Mouse (Mus musculus) ES-Bruce4 (cell line): ENCODE results near the gene Nr1h5. TPM values are rescaled to one million over a fixed set of nuclear protein-coding genes. Genes with fewer than 3 reads are reported as not detected.

Experiments
- H3K27ac ChIP-seq: 2 replicates; pipeline ENCODE4 v1.5.1; 2012; ENCODE audit warnings: low read length, inconsistent platforms; ENCODE audit not compliant: insufficient read depth
- H3K27me3 ChIP-seq: 2 replicates; pipeline ENCODE4 v1.6.1; 2012; ENCODE audit warnings: mild to moderate bottlenecking, low read length, inconsistent platforms; ENCODE audit not compliant: control insufficient read depth, poor library complexity, insufficient read depth, severe bottlenecking
- H3K36me3 ChIP-seq: 2 replicates; pipeline ENCODE4 v1.6.1; 2012; ENCODE audit warnings: inconsistent platforms, mild to moderate bottlenecking, low read length, moderate library complexity; ENCODE audit not compliant: control insufficient read depth, poor library complexity, insufficient read depth, severe bottlenecking
- H3K4me1 ChIP-seq: one replicate; pipeline ENCODE4 v1.8.1; 2011; ENCODE audit warnings: low read length; ENCODE audit not compliant: control insufficient read depth, insufficient read depth
- H3K4me3 ChIP-seq: 2 replicates; pipeline ENCODE4 v1.5.1; 2011; ENCODE audit warnings: low read depth, mild to moderate bottlenecking, low read length
- H3K9ac ChIP-seq: 2 replicates; pipeline ENCODE4 v1.6.1; 2012; ENCODE audit warnings: low read depth, mild to moderate bottlenecking, inconsistent platforms; ENCODE audit not compliant: poor library complexity, severe bottlenecking
- H3K9me3 ChIP-seq: replicated peaks from 2 replicates; pipeline ENCODE4 v1.6.1; 2012; ENCODE audit warnings: mild to moderate bottlenecking, low read length, inconsistent platforms; ENCODE audit not compliant: control insufficient read depth, poor library complexity, insufficient read depth, severe bottlenecking
- CTCF ChIP-seq: IDR thresholded peaks from one replicate; pipeline ENCODE4 v1.8.1; 2011; ENCODE audit warnings: low read depth, low read length
- EP300 ChIP-seq: IDR thresholded peaks from 2 replicates; pipeline ENCODE4 v1.6.1; 2011; ENCODE audit warnings: low read depth, low read length; ENCODE audit not compliant: insufficient read depth
- POLR2A ChIP-seq: IDR thresholded peaks from one replicate; pipeline ENCODE4 v1.8.1; 2011; ENCODE audit warnings: low read length; ENCODE audit not compliant: insufficient read depth
- polyA plus RNA-seq: library from polyadenylated mRNA; stranded (reverse); fragments of >200 nt; gene quantifications from 2 replicates; pipeline ENCODE4 v1.2.4, GENCODE M21; 2011; ENCODE audit warnings: low read depth; ENCODE audit not compliant: missing spikeins, insufficient read depth, insufficient read length

Nr1h5 gene
- not detected in 2 replicates for polyA plus RNA-seq

DNA sequence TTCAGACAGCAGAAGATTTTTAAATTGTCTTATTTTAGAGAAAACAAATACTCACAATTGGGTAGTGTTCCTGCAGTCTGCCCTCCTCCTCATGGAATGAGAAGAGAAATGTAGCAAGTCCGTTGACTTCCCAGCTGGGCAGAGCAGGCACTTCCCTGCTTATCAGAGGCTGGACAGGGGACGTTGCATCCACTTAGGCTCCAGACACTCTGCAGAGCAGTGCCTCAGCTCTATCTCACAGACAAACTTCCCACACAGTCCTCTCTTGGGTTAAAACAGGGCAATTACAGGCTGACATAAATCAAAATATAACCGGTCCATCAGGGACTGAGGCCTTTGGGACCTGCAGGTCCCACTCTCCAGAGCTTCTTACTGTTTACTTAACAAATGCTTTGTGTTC is at the start of gene Nr1h5:
Nr1h5 (minus strand) TSS at position 101 of the 400 bp plus-strand sequence.
- Histone ChIP-seq H3K36me3 (no peaks in the 10 kb centered on the region), H3K27ac (no peak within 1 kb of the TSS), H3K27me3 (no peaks in the 10 kb centered on the region), H3K4me1 (no peaks in the 10 kb centered on the region), H3K9me3 (peaks cover 6% of the 10 kb centered on the region), H3K9ac (no peak within 1 kb of the TSS), H3K4me3 (no peak within 1 kb of the TSS)
- TF ChIP-seq POLR2A (no peak), EP300 (no peak), CTCF (no peak)

DNA sequence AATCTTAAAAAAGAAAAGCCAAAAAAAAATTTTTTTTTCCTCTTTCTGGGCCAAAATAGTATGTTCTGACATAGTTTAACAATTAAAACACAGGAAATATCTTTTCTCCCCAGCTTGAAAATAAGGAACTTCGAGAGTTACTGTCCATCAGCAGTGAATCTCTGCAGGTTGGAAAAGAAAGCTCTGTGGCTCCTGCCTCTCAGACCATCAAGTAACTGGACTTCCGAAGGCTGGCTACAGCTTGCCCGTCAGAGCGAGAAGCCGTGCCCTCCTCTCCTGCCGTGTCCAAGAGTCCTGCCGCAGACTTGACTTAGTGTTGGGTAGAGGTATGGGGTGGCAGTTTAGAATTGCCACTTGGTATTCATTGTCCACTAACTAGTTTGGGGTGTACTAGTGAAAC is 37.7 kb upstream of the Nr1h5 start:
- H3K4me1 ChIP-seq, result peaks cover 1% of the 10 kb centered on the region
- no peaks in the 10 kb centered on the region for H3K9me3 ChIP-seq
- TF ChIP-seq CTCF (no peak), POLR2A (no peak), EP300 (no peak)
- no peak overlapping the region for H3K27ac ChIP-seq
- H3K4me3 ChIP-seq, result no peak overlapping the region
- no peak overlapping the region for H3K9ac ChIP-seq
- no peaks in the 10 kb centered on the region for H3K27me3 ChIP-seq
- H3K36me3 ChIP-seq, result peaks cover 17% of the 10 kb centered on the region

DNA sequence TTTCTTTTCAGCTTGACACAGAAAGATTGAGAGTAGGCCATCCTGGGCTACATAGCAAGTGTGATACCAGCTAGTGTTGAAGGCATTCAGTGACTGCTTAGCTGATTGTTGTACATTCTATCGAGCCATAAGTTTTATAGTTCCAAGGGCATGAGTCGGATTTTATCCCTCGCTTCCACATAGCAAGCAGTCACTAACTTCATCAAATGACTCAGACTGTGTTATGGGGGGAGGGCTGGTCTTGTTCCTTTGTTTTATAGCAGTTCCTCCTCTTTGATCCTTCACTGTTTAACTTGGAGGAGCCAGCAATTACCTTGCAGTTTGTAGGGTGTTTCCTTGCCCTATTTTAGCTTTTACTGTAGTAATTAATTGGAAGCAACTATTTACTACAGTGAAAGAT is 33.7 kb upstream of the Nr1h5 start:
- peaks cover 2% of the 10 kb centered on the region for H3K4me1 ChIP-seq
- H3K27me3 ChIP-seq, result no peaks in the 10 kb centered on the region
- no peak overlapping the region for H3K9ac ChIP-seq
- H3K4me3 ChIP-seq, result no peak overlapping the region
- peaks cover 13% of the 10 kb centered on the region for H3K36me3 ChIP-seq
- H3K27ac ChIP-seq, result no peak overlapping the region
- TF ChIP-seq POLR2A (no peak), EP300 (no peak), CTCF (no peak)
- H3K9me3 ChIP-seq, result no peaks in the 10 kb centered on the region

DNA sequence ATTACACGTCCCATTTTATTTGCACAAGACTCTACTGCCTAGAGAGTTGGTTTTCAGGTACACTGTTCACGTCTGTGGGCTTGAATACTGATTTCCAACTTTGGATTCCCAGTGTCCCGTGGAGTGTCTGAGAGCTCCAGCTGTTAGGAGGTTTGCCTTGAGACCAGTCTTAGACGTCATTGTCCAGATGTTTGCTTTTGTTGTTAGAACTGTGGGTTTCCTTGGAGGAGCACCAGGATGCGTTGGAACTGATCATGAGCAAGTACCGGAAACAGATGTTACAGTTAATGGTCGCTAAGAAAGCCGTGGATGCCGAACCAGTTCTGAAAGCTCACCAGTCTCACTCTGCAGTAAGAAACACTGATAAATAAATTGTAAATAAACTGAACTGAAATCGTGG is 33.1 kb upstream of the Nr1h5 start:
- Histone ChIP-seq H3K27ac (no peak overlapping the region), H3K9ac (no peak overlapping the region), H3K4me3 (no peak overlapping the region), H3K27me3 (no peaks in the 10 kb centered on the region), H3K4me1 (peaks cover 2% of the 10 kb centered on the region), H3K9me3 (no peaks in the 10 kb centered on the region), H3K36me3 (peaks cover 10% of the 10 kb centered on the region)
- TF ChIP-seq EP300 (no peak), CTCF (no peak), POLR2A (no peak)

DNA sequence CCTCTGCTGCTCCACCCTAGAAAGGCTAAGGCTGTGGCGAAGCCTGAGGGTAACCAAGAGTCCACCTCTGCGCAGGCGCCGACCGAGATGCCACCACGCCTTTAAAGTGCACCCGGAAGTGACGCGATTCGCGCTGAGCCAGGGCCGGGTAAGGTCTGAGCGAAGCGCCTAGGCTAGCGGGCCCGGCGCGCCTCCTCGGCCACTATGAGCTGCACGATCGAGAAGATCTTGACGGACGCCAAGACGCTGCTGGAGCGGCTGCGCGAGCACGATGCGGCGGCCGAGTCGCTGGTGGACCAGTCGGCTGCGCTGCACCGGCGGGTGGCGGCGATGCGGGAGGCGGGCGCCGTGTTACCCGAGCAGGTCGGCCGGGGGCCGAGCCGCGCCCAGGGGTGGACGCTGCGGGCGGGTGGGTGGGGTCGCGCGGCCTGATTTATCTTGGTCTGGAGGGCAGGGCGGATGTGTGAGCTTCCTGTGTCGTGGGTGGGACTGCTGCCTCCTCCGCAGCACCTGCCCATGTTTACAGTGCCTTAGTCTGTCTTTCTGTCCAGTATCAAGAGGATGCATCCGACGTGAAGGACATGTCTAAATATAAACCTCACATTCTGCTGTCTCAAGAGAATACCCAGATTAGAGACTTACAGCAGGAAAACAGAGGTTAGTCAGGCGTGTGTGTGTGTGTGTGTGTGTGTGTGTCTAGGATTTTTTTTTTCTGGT is 31.8 kb upstream of the Nr1h5 start, which contains the start of gene Sike1:
Sike1 (plus strand) TSS at position 104 of the 717 bp plus-strand sequence.
- TF ChIP-seq POLR2A (peak; percentile 35), CTCF (no peak)
- Histone ChIP-seq H3K36me3 (peaks cover 8% of the 10 kb centered on the region), H3K9ac (peak within 1 kb of the TSS; percentile 65), H3K9me3 (no peaks in the 10 kb centered on the region), H3K27me3 (no peaks in the 10 kb centered on the region), H3K4me1 (peaks cover 2% of the 10 kb centered on the region), H3K27ac (no peak within 1 kb of the TSS), H3K4me3 (peak within 1 kb of the TSS; percentile 86)

DNA sequence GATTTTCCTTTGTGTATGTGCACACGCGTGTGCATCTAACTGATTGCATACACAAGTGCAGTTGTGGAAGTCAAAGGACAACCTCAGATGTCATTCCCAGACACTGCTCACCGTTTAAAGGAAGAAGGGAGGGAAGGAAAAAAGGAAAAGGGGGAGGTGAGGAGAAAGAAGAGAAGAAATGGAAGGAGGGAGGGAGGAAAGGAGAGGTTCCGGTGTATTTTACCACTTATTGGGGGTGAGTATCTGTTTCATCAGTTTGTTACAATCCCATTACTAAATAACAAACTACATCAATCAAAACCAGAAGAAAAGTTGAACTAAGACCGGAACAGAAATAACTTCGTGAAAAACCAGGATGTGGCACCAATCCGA is 31.3 kb upstream of the Nr1h5 start:
- Histone ChIP-seq H3K9ac (no peak overlapping the region), H3K27me3 (no peaks in the 10 kb centered on the region), H3K9me3 (no peaks in the 10 kb centered on the region), H3K36me3 (peaks cover 8% of the 10 kb centered on the region), H3K4me1 (peaks cover 2% of the 10 kb centered on the region), H3K4me3 (no peak overlapping the region), H3K27ac (no peak overlapping the region)
- no peak for TF ChIP-seq EP300
- TF ChIP-seq POLR2A, result no peak
- TF ChIP-seq CTCF, result no peak
